ENCODE assay signal across 8 mouse cellular contexts in the genomic region with DNA sequence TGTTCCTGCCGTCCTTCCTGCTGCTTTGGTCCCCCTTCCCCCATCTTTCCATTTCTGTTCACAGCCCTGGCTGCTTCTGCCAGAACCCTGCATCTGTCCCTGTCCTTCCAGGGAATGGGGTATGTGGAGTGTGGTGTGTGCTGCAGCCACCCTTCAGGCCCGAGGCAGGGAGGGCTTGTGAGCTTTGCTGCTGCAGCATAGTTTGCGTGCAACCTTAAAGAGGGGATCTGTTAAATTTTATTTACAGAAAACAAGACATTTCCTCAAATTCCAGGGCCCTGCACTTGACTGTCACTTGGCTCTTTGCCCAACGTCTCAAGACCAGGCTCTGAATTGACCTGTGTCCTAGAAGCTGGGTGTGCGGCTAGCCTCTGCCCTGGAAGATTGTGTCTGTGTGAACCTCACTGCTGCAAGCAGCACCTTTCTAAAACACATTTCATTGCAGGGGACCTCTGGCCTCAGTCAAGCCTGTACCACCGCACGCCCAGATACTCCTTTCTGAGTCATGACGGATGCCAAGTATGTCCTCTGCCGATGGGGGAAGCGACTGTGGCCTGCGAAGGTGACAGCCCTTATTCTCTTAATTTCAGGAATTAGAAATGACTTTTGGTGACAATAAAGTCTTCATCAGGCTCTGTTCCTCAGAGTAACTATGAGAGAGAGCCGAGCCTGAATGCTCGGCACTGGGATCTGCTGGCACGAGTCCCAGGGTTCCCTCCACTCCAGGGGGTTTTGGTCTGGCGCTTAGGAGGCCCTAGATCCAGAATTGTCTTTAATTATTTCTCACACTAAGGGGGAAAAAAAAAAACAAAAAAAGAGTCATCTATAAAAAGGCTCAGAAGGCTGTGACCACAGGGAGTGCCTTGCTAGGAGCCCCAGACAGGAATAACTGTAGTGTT. TPM values are rescaled to one million over a fixed set of nuclear protein-coding genes. Genes with fewer than 3 reads are reported as not detected.
DNase-seq lines count a peak whose midpoint lies in the region; ATAC-seq and TF ChIP-seq lines count a peak whose summit lies in the region.

No protein-coding gene starts in this region.

- no peak for TF ChIP-seq CTCF in cerebellum, adult 2 months (IDR thresholded peaks at IDR 0.05; ENCODE audit: borderline replicate concordance, insufficient read depth, low read depth, low read length)
- TF ChIP-seq CTCF in E14TG2a.4 (conservative IDR thresholded peaks at IDR 0.05; ENCODE audit: low read length), result no peak
- no peak for TF ChIP-seq CTCF in midbrain, postnatal 0 days (IDR thresholded peaks at IDR 0.05)

- H3K27me3 ChIP-seq in cerebellum, adult 2 months (ENCODE audit: control insufficient read depth, insufficient read depth, low read length), result no peaks in the 10 kb centered on the region
- H3K27me3 ChIP-seq in E14TG2a.4 (ENCODE audit: insufficient read depth, low read length), result no peaks in the 10 kb centered on the region
- no peaks in the 10 kb centered on the region for H3K27me3 ChIP-seq in forebrain, embryonic 13.5 days
- H3K27me3 ChIP-seq in midbrain, postnatal 0 days (ENCODE audit: insufficient read depth, low read length), result no peaks in the 10 kb centered on the region

- peak overlapping the region; percentile 31 for H3K4me3 ChIP-seq in cerebellum, adult 2 months (replicated peaks; ENCODE audit: insufficient read depth, low read depth, low read length)
- peak overlapping the region; percentile 92 for H3K4me3 ChIP-seq in E14TG2a.4 (replicated peaks; ENCODE audit: low read length)
- peak overlapping the region; percentile 84 for H3K4me3 ChIP-seq in forebrain, embryonic 13.5 days
- H3K4me3 ChIP-seq in midbrain, postnatal 0 days (ENCODE audit: low read depth, low read length), result peak overlapping the region; percentile 61; the same call in 1 of the 2 replicates

- H3K9me3 ChIP-seq in E14TG2a.4 (ENCODE audit: low read length), result no peaks in the 10 kb centered on the region
- no peaks in the 10 kb centered on the region for H3K9me3 ChIP-seq in forebrain, embryonic 13.5 days (replicated peaks)
- H3K9me3 ChIP-seq in midbrain, postnatal 0 days (ENCODE audit: low read length), result no peaks in the 10 kb centered on the region

- no peak for TF ChIP-seq POLR2A in cerebellum, adult 2 months (IDR thresholded peaks at IDR 0.05; ENCODE audit: borderline replicate concordance, insufficient read depth, low read length)

- peak overlapping the region; percentile 93 for H3K4me2 ChIP-seq in forebrain, embryonic 13.5 days
- peak overlapping the region; percentile 90 for H3K4me2 ChIP-seq in midbrain, postnatal 0 days (ENCODE audit: low read depth, low read length, poor library complexity, severe bottlenecking)

- peak; percentile 44 to 55 for DNase-seq in cerebellum, adult 2 months
- no peak for DNase-seq in cerebellum, adult 8-10 months
- DNase-seq in kidney, postnatal 25 days, result peak; percentile 70 to 78
- DNase-seq in midbrain, postnatal 0 days (ENCODE audit: low spot score), result no peak
- no peak for DNase-seq in thymus, postnatal 25 days
- no peak for DNase-seq in thymus, postnatal 14 days

- peaks cover 57% of the 10 kb centered on the region for H3K36me3 ChIP-seq in E14TG2a.4 (ENCODE audit: insufficient read depth, low read length)
- H3K36me3 ChIP-seq in forebrain, embryonic 13.5 days (ENCODE audit: poor library complexity, severe bottlenecking), result peaks cover 36% of the 10 kb centered on the region
- H3K36me3 ChIP-seq in midbrain, postnatal 0 days (ENCODE audit: insufficient read depth, low read length), result peaks cover 18% of the 10 kb centered on the region

- H3K4me1 ChIP-seq in cerebellum, adult 2 months (ENCODE audit: control insufficient read depth, insufficient read depth, low read length), result peaks cover 12% of the 10 kb centered on the region
- H3K4me1 ChIP-seq in E14TG2a.4 (replicated peaks; ENCODE audit: low read depth, low read length), result peaks cover 68% of the 10 kb centered on the region
- peaks cover 51% of the 10 kb centered on the region for H3K4me1 ChIP-seq in forebrain, embryonic 13.5 days
- peaks cover 18% of the 10 kb centered on the region for H3K4me1 ChIP-seq in midbrain, postnatal 0 days (ENCODE audit: insufficient read depth, low read length)

- peak overlapping the region; percentile 98 for H3K9ac ChIP-seq in forebrain, embryonic 13.5 days
- H3K9ac ChIP-seq in midbrain, postnatal 0 days (replicated peaks; ENCODE audit: low read length, poor library complexity, severe bottlenecking), result peak overlapping the region; percentile 79

- WGBS in cerebellum, adult 2 months, result 12% methylated on average over 15 of the region's 15 CpGs
- 38% methylated on average over 15 of the region's 15 CpGs for WGBS in forebrain, embryonic 13.5 days
- 19% methylated on average over 15 of the region's 15 CpGs for WGBS in midbrain, postnatal 0 days

- ATAC-seq in forebrain, embryonic 13.5 days, result no peak
- ATAC-seq in midbrain, postnatal 0 days (ENCODE audit: low FRiP score), result no peak

- peak overlapping the region; percentile 64; the same call in 1 of the 2 replicates for H3K27ac ChIP-seq in cerebellum, adult 2 months (ENCODE audit: insufficient read depth, low read length)
- peak overlapping the region; percentile 95 for H3K27ac ChIP-seq in forebrain, embryonic 13.5 days
- peak overlapping the region; percentile 92 for H3K27ac ChIP-seq in midbrain, postnatal 0 days (ENCODE audit: low read depth, low read length)

RNA-seq across cellular contexts. Expression of gene Mum1, which starts 1.9 kb away (rescaled TPM):
- polyA plus RNA-seq in cerebellum, adult 2 months (2012; rRNA removed), result 41.1 and 42.5 TPM in 2 replicates
- polyA plus RNA-seq in forebrain, embryonic 13.5 days (2015; fragmentation: Nextera tagmentation; extraction: Ambion mirVana), result 62.1 and 64.7 TPM in 2 replicates
- total RNA-seq in midbrain, postnatal 0 days (2014; rRNA removed), result 45.1 and 60.9 TPM in 2 replicates
- 42.4 and 49.6 TPM in 2 replicates for polyA plus RNA-seq in midbrain, postnatal 0 days (2015; fragmentation: Nextera tagmentation; extraction: Ambion mirVana)

RNA-seq across cellular contexts. Expression of gene Ndufs7, which starts 20.8 kb away (rescaled TPM):
- polyA plus RNA-seq in cerebellum, adult 2 months (2012; rRNA removed), result 668 and 680 TPM in 2 replicates
- polyA plus RNA-seq in forebrain, embryonic 13.5 days (2015; fragmentation: Nextera tagmentation; extraction: Ambion mirVana), result 267 and 274 TPM in 2 replicates
- 193 and 201 TPM in 2 replicates for total RNA-seq in midbrain, postnatal 0 days (2014; rRNA removed)
- polyA plus RNA-seq in midbrain, postnatal 0 days (2015; fragmentation: Nextera tagmentation; extraction: Ambion mirVana), result 358 and 388 TPM in 2 replicates

RNA-seq across cellular contexts. Expression of gene Gamt, which starts 32.7 kb away (rescaled TPM):
- polyA plus RNA-seq in cerebellum, adult 2 months (2012; rRNA removed), result 52.9 and 54.5 TPM in 2 replicates
- polyA plus RNA-seq in forebrain, embryonic 13.5 days (2015; fragmentation: Nextera tagmentation; extraction: Ambion mirVana), result 18.2 and 18.3 TPM in 2 replicates
- total RNA-seq in midbrain, postnatal 0 days (2014; rRNA removed), result 12.5 and 14.3 TPM in 2 replicates
- polyA plus RNA-seq in midbrain, postnatal 0 days (2015; fragmentation: Nextera tagmentation; extraction: Ambion mirVana), result 16.8 and 19.6 TPM in 2 replicates

RNA-seq across cellular contexts. Expression of gene Dazap1, which starts 33.2 kb away (rescaled TPM):
- polyA plus RNA-seq in cerebellum, adult 2 months (2012; rRNA removed), result 90.2 and 92.7 TPM in 2 replicates
- 61.7 and 64.9 TPM in 2 replicates for polyA plus RNA-seq in forebrain, embryonic 13.5 days (2015; fragmentation: Nextera tagmentation; extraction: Ambion mirVana)
- total RNA-seq in midbrain, postnatal 0 days (2014; rRNA removed), result 107 and 109 TPM in 2 replicates
- polyA plus RNA-seq in midbrain, postnatal 0 days (2015; fragmentation: Nextera tagmentation; extraction: Ambion mirVana), result 34.2 and 34.5 TPM in 2 replicates

RNA-seq across cellular contexts. Expression of gene Efna2, which starts 48.8 kb away (rescaled TPM):
- polyA plus RNA-seq in cerebellum, adult 2 months (2012; rRNA removed), result 10.2 and 10.7 TPM in 2 replicates
- polyA plus RNA-seq in forebrain, embryonic 13.5 days (2015; fragmentation: Nextera tagmentation; extraction: Ambion mirVana), result 17.7 and 19.5 TPM in 2 replicates
- total RNA-seq in midbrain, postnatal 0 days (2014; rRNA removed), result 45.1 and 51.1 TPM in 2 replicates
- 52.1 and 58.4 TPM in 2 replicates for polyA plus RNA-seq in midbrain, postnatal 0 days (2015; fragmentation: Nextera tagmentation; extraction: Ambion mirVana)

Comparison
In these comparisons a context has a peak if more than half of its experiments do, and no peak if none do; other contexts are left out.
1. DNase-seq: peak in cerebellum, adult 2 months (2 of 2) and kidney, postnatal 25 days (2 of 2); none in cerebellum, adult 8-10 months (single experiment), midbrain, postnatal 0 days (single experiment), thymus, postnatal 25 days (single experiment) and thymus, postnatal 14 days (single experiment).
2. H3K4me3 ChIP-seq: peak in every context shown above with its lines; median percentile 92 in E14TG2a.4; 84 in forebrain, embryonic 13.5 days; 61 in midbrain, postnatal 0 days; 31 in cerebellum, adult 2 months.
3. Peak in every context shown above with its lines, with median percentiles within 50 percentile points of each other: H3K27ac ChIP-seq.